Mouse (Mus musculus) embryonic fibroblast, embryonic 13.5 days (primary cell): ENCODE data around the gene 4932438H23Rik.

Experiments used
- CTCF ChIP-seq: IDR thresholded peaks from 2 replicates; pipeline ENCODE4 v1.5.1; 2011; ENCODE audit warnings: mild to moderate bottlenecking, control low read depth, low read length, moderate library complexity, borderline replicate concordance; ENCODE audit not compliant: insufficient read depth
- POLR2A ChIP-seq: IDR thresholded peaks from 2 replicates; pipeline ENCODE4 v1.6.1; 2011; ENCODE audit warnings: low read depth, mild to moderate bottlenecking, control low read depth, low read length, moderate library complexity

DNA sequence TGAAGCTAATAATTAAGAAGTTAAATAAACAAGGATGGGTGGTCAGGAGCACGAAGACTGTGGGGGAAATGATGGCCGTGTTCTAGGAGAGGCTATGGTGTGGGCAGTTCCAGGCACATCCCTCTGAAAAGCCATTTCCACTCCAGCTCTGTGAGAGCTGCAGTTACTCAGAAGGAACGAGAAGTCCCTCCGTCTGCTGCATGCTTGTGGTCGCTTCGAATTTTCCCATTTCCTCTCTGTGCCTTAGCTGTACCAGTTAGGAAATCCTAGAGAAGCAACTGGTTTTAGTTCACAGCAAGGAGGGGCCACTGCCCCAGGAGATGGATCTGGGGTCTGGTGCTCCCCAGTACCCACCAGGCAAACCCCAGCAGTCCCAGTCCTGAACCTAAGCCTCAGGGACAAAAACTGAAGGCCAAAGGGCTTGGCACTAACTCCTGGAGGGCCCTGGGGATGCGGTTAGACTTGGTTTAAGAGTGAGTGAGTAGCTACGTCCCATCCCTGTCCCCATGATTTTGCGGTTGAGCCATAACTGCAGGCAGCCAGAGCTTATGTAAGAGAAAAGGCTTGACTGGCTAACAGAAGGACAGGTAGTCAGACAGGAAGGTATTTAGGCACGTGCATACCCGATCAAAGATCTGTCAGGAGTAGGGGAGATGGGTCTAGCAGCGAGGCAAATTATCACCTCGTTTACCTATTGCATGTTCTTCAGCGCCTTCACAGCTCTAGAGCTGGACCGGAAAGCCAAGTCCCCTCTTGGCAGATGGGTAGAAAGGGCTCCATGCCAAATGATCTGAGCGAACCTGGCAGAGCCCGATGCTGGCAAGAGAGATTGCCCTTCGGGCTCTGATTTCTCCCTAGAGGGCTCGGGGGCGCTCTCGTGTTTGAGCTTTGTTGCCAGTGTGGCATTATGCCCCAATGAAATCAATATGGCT lies 10.3 kb downstream of the 4932438H23Rik start:
- TF ChIP-seq POLR2A (no peak), CTCF (no peak)
